Mouse (Mus musculus) kidney, embryonic 14.5 days (tissue): ENCODE measurements around the gene Pip4k2b. TPM values are rescaled to one million over a fixed set of nuclear protein-coding genes. Genes with fewer than 3 reads are reported as not detected.
"Not testable (repeated sequence)": the region's sequence is repeated elsewhere in the genome, so short reads cannot be mapped to it uniquely, and the experiment has no call there.

ENCODE experiments used
- ATAC-seq: fragments of 200-750 bp; cut with Nextera tagmentation; 2 replicates; pipeline ENCODE4 v1.8.0; 2017; ENCODE audit warnings: moderate number of reproducible peaks, mild to moderate bottlenecking, moderate TSS enrichment, moderate library complexity; ENCODE audit not compliant: low FRiP score, low TSS enrichment
- H3K27ac ChIP-seq: fragments of 300-500 bp; sonication (generic); 2 replicates; pipeline ENCODE4 v1.5.1; 2014; ENCODE audit warnings: low read depth, mild to moderate bottlenecking, low read length, moderate library complexity, mixed read lengths
- H3K27me3 ChIP-seq: fragments of 300-500 bp; sonication (generic); 2 replicates; pipeline ENCODE4 v1.6.1; 2014; ENCODE audit warnings: mild to moderate bottlenecking, low read length; ENCODE audit not compliant: control insufficient read depth, insufficient read depth
- H3K36me3 ChIP-seq: fragments of 300-500 bp; sonication (generic); 2 replicates; pipeline ENCODE4 v1.6.1; 2014; ENCODE audit warnings: low read length, mixed read lengths; ENCODE audit not compliant: control insufficient read depth, insufficient read depth
- H3K4me1 ChIP-seq: fragments of 300-500 bp; sonication (generic); 2 replicates; pipeline ENCODE4 v1.6.1; 2014; ENCODE audit warnings: low read length, mixed read lengths; ENCODE audit not compliant: control insufficient read depth, insufficient read depth
- H3K4me2 ChIP-seq: fragments of 300-500 bp; sonication (generic); replicated peaks from 2 replicates; pipeline ENCODE4 v1.6.1; 2014; ENCODE audit warnings: low read depth, mild to moderate bottlenecking, low read length
- H3K4me3 ChIP-seq: fragments of 300-500 bp; sonication (generic); 2 replicates; pipeline ENCODE4 v1.5.1; 2014; ENCODE audit warnings: mild to moderate bottlenecking, low read length
- H3K9ac ChIP-seq: fragments of 300-500 bp; sonication (generic); 2 replicates; pipeline ENCODE4 v1.6.1; 2014; ENCODE audit warnings: low read depth, mild to moderate bottlenecking, low read length, moderate library complexity
- H3K9me3 ChIP-seq: fragments of 300-500 bp; sonication (generic); 2 replicates; pipeline ENCODE4 v1.6.1; 2016; ENCODE audit warnings: low read length; ENCODE audit not compliant: control insufficient read depth
- WGBS: fragments of 180-500 bp; shearing (Covaris S2); extraction: QIAGEN DNeasy Blood & Tissue Kit; methylation state at CpG from one replicate; pipeline ENCODE4 v1.1.7; 2014; 5-methylcytosine and 5-hydroxymethylcytosine counted together
- polyA plus RNA-seq: library from polyadenylated mRNA; unstranded; fragments of >200 nt; fragmentation: Nextera tagmentation; extraction: Ambion mirVana; gene quantifications from 2 replicates; pipeline ENCODE4 v1.2.1, GENCODE M21; 2014

The Pip4k2b gene
- 1.9 and 2.6 TPM in 2 replicates for polyA plus RNA-seq

- under 1% methylated on average over 57 of the region's 63 CpGs for WGBS
- Histone ChIP-seq H3K9me3 (no peaks in the 10 kb centered on the region), H3K4me2 (peak within 1 kb of the TSS; percentile 70), H3K27me3 (no peaks in the 10 kb centered on the region), H3K27ac (peak within 1 kb of the TSS; percentile 89), H3K4me1 (peaks cover 28% of the 10 kb centered on the region), H3K9ac (peak within 1 kb of the TSS; percentile 72), H3K36me3 (peaks cover 32% of the 10 kb centered on the region), H3K4me3 (peak within 1 kb of the TSS; percentile 81)
- ATAC-seq = peak; percentile 36
Observed at GRCm38 (mm10) chr11:97744063-97744717, at the start of gene Pip4k2b. Pip4k2b (minus strand) TSS chr11:97744704.

- Histone ChIP-seq H3K4me3 (no peak overlapping the region), H3K4me2 (no peak overlapping the region), H3K9me3 (no peaks in the 10 kb centered on the region), H3K9ac (no peak overlapping the region), H3K36me3 (no peaks in the 10 kb centered on the region), H3K4me1 (no peaks in the 10 kb centered on the region), H3K27me3 (no peaks in the 10 kb centered on the region), H3K27ac (no peak overlapping the region)
- 14% methylated on average over 2 of the region's 2 CpGs for WGBS
- no peak for ATAC-seq
Observed at GRCm38 (mm10) chr11:97793165-97793564, 48.7 kb upstream of the Pip4k2b start.

DNA sequence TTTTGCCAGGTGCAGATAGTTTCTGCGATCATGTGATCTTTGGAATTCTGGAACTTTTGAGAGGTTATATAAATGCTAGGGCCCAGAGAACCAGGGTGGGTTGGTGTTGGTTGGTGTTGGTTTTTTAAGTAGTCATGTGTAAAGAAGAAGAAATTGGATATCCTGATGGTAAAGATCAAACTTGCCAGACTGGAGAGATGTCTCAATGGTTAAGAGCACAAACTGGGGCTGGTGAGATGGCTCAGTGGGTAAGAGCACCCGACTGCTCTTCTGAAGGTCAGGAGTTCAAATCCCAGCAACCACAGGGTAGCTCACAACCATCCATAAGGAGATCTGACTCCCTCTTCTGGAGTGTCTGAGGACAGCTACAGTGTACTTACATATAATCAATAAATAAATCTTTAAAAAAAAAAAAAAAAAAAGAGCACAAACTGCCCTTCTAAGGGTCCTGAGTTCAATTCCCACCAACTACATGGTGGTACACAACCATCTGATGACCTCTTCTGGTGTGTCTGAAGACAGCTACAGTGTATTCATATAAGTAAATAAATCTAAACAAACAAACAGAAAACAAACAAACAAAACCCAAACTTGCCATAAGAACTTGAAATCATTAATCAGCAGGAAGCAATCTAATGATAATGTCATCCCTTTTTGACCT, 46.4 kb upstream of the Pip4k2b start:
- not testable (repeated sequence) for H3K27me3 ChIP-seq, H3K36me3 ChIP-seq, H3K9me3 ChIP-seq, H3K4me3 ChIP-seq, H3K4me2 ChIP-seq, H3K4me1 ChIP-seq, ATAC-seq, H3K9ac ChIP-seq, H3K27ac ChIP-seq
- WGBS = 78% methylated on average over 2 of the region's 2 CpGs

DNA sequence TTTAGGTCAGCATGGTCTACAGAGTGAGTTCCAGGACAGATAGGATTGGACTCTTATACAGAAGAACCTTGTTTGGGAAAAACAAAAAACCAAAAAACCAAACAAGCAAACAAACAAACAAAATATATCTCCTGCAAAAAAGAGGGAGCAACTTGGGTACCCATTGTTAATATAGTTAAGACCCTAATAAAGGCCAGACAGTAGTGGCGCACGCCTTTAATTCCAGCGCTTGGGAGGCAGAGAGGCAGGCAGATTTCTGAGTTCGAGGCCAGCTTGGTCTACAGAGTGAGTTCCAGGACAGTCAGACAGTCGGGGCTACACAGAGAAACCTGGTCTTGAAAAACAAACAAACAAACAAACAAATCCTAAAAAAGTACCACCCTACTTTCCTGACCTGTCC, 45.2 kb upstream of the Pip4k2b start:
- WGBS = 87% methylated on average over 5 of the region's 5 CpGs
- H3K9me3 ChIP-seq = no peaks in the 10 kb centered on the region
- no peaks in the 10 kb centered on the region for H3K4me1 ChIP-seq
- no peak for ATAC-seq
- no peaks in the 10 kb centered on the region for H3K36me3 ChIP-seq
- H3K4me3 ChIP-seq = no peak overlapping the region
- H3K4me2 ChIP-seq = no peak overlapping the region
- no peak overlapping the region for H3K9ac ChIP-seq
- H3K27me3 ChIP-seq = no peaks in the 10 kb centered on the region
- no peak overlapping the region for H3K27ac ChIP-seq

GRCm38 (mm10) chr11:97787961-97788360, 43.5 kb upstream of the Pip4k2b start:
- Histone ChIP-seq H3K4me2 (no peak overlapping the region), H3K9me3 (no peaks in the 10 kb centered on the region), H3K4me1 (no peaks in the 10 kb centered on the region), H3K4me3 (no peak overlapping the region), H3K9ac (no peak overlapping the region), H3K27ac (no peak overlapping the region), H3K27me3 (no peaks in the 10 kb centered on the region), H3K36me3 (no peaks in the 10 kb centered on the region)
- 90% methylated on average over 3 of the region's 3 CpGs for WGBS
- no peak for ATAC-seq

- H3K27me3 ChIP-seq = no peaks in the 10 kb centered on the region
- peak overlapping the region; percentile 98 for H3K9ac ChIP-seq
- peak overlapping the region; percentile 68 for H3K4me2 ChIP-seq
- H3K9me3 ChIP-seq = no peaks in the 10 kb centered on the region
- peak overlapping the region; percentile 91; the same call in 1 of the 2 replicates for H3K27ac ChIP-seq
- 0% methylated on average over 10 of the region's 10 CpGs for WGBS
- peaks cover 38% of the 10 kb centered on the region for H3K36me3 ChIP-seq
- no peak for ATAC-seq
- H3K4me3 ChIP-seq = peak overlapping the region; percentile 94
- peaks cover 15% of the 10 kb centered on the region; the same call in 1 of the 2 replicates for H3K4me1 ChIP-seq
Observed at GRCm38 (mm10) chr11:97782564-97782895, 38.0 kb upstream of the Pip4k2b start.

DNA sequence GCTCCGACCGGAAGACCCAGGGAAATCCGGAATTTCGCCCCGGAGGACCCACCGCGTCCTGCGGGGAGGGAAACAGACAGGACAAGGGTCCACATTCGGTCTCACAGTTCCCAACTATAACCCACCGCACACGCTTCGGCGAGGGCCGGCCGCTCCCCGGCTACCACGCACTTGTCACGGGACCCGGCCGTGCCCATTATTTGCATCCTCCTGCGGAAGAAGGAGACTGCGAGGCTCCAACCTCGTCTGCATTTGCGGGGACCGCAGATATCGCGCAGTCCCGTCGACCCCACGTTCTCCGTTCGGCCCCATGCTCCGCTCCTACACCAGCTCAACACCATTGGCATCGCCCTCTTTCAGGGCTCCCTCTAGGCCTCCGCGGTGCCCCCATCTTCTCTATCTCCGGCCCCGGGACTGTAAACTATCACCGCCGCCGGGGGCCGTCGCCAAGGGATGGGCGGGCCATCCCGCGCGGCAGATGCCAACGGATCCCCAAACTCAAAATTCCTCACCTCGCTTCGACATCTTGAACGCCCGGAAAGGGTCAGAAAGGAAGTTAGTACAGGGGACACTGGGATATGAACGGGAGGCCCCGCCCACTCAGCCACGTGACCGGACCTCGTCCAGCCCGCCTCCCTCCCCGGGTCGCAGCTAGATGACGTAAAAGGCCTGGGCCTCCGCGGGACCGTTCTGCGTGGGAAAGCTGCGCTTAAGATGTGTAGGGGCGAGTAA, 37.5 kb upstream of the Pip4k2b start, which contains the start of gene Rpl23:
Rpl23 (minus strand) TSS at position 606 of the 732 bp plus-strand sequence.
- ATAC-seq = peak; percentile 96
- Histone ChIP-seq H3K27ac (peak within 1 kb of the TSS; percentile 91), H3K36me3 (peaks cover 43% of the 10 kb centered on the region), H3K4me2 (peak within 1 kb of the TSS; percentile 68), H3K9ac (peak within 1 kb of the TSS; percentile 98), H3K4me3 (peak within 1 kb of the TSS; percentile 94), H3K4me1 (peaks cover 15% of the 10 kb centered on the region; the same call in 1 of the 2 replicates), H3K9me3 (no peaks in the 10 kb centered on the region), H3K27me3 (no peaks in the 10 kb centered on the region)
- WGBS = 1% methylated on average over 67 of the region's 67 CpGs

GRCm38 (mm10) chr11:97781478-97781831, 37.0 kb upstream of the Pip4k2b start:
- Histone ChIP-seq H3K9ac (peak overlapping the region; percentile 98), H3K27ac (peak overlapping the region; percentile 91), H3K4me3 (peak overlapping the region; percentile 94), H3K36me3 (peaks cover 48% of the 10 kb centered on the region), H3K4me1 (peaks cover 15% of the 10 kb centered on the region; the same call in 1 of the 2 replicates), H3K4me2 (peak overlapping the region; percentile 59), H3K27me3 (no peaks in the 10 kb centered on the region), H3K9me3 (no peaks in the 10 kb centered on the region)
- 1% methylated on average over 11 of the region's 11 CpGs for WGBS
- no peak for ATAC-seq
